Mouse (Mus musculus) liver, postnatal 0 days (tissue): ENCODE data around the gene Katna1. TPM values are rescaled to one million over a fixed set of nuclear protein-coding genes. Genes with fewer than 3 reads are reported as not detected.

ENCODE experiments used
- ATAC-seq: fragments of 200-750 bp; cut with Nextera tagmentation; 2 replicates; pipeline ENCODE4 v1.8.0; 2017; ENCODE audit warnings: mild to moderate bottlenecking, moderate library complexity
- DNase-seq: peaks from one replicate; pipeline ENCODE4 v3.0.0-alpha.2; 2016
- H3K27ac ChIP-seq: fragments of 300-500 bp; sonication (generic); 2 replicates; pipeline ENCODE4 v1.5.1; 2014; ENCODE audit warnings: antibody characterized with exemption, moderate library complexity, mild to moderate bottlenecking, low read depth
- H3K27me3 ChIP-seq: fragments of 300-500 bp; sonication (generic); 2 replicates; pipeline ENCODE4 v1.6.1; 2014; ENCODE audit warnings: low read length, control low read depth, mixed read lengths; ENCODE audit not compliant: insufficient read depth
- H3K36me3 ChIP-seq: fragments of 300-500 bp; sonication (generic); replicated peaks from 2 replicates; pipeline ENCODE4 v1.6.1; 2014; ENCODE audit warnings: mild to moderate bottlenecking, control low read depth, low read length, moderate library complexity, mixed read lengths; ENCODE audit not compliant: insufficient read depth
- H3K4me1 ChIP-seq: fragments of 300-500 bp; sonication (generic); 2 replicates; pipeline ENCODE4 v1.6.1; 2014; ENCODE audit warnings: antibody characterized with exemption, mild to moderate bottlenecking, control low read depth; ENCODE audit not compliant: insufficient read depth
- H3K4me2 ChIP-seq: fragments of 300-500 bp; sonication (generic); 2 replicates; pipeline ENCODE4 v1.6.1; 2014; ENCODE audit warnings: low read depth, mild to moderate bottlenecking, low read length, moderate library complexity, mixed read lengths
- H3K4me3 ChIP-seq: fragments of 300-500 bp; sonication (generic); 2 replicates; pipeline ENCODE4 v1.5.1; 2014; ENCODE audit warnings: low read depth, low read length
- H3K9ac ChIP-seq: fragments of 300-500 bp; sonication (generic); replicated peaks from 2 replicates; pipeline ENCODE4 v1.6.1; 2014; ENCODE audit warnings: mild to moderate bottlenecking, moderate library complexity
- H3K9me3 ChIP-seq: fragments of 300-500 bp; sonication (generic); 2 replicates; pipeline ENCODE4 v1.6.1; 2016; ENCODE audit warnings: mild to moderate bottlenecking, control low read depth, low read length, mixed read lengths
- CTCF ChIP-seq: sonication (generic); IDR thresholded peaks from 2 replicates; pipeline ENCODE4 v1.5.1; 2016; ENCODE audit warnings: antibody characterized with exemption, low read depth
- EP300 ChIP-seq: IDR thresholded peaks from 2 replicates; pipeline ENCODE4 v1.6.1; 2016; ENCODE audit warnings: antibody characterized with exemption, low read depth, mild to moderate bottlenecking
- WGBS: fragments of 180-500 bp; shearing (Covaris S2); extraction: QIAGEN DNeasy Blood & Tissue Kit; methylation state at CpG from one replicate; pipeline ENCODE4 v1.1.7; 2014; ENCODE audit not compliant: insufficient replicate concordance; 5-methylcytosine and 5-hydroxymethylcytosine counted together
- polyA plus RNA-seq: library from polyadenylated mRNA; unstranded; fragments of >200 nt; fragmentation: Nextera tagmentation; extraction: Ambion mirVana; gene quantifications from 2 replicates; pipeline ENCODE4 v1.2.1, GENCODE M21; 2015

Katna1 gene
- 20.1 and 21.2 TPM in 2 replicates for polyA plus RNA-seq

DNA sequence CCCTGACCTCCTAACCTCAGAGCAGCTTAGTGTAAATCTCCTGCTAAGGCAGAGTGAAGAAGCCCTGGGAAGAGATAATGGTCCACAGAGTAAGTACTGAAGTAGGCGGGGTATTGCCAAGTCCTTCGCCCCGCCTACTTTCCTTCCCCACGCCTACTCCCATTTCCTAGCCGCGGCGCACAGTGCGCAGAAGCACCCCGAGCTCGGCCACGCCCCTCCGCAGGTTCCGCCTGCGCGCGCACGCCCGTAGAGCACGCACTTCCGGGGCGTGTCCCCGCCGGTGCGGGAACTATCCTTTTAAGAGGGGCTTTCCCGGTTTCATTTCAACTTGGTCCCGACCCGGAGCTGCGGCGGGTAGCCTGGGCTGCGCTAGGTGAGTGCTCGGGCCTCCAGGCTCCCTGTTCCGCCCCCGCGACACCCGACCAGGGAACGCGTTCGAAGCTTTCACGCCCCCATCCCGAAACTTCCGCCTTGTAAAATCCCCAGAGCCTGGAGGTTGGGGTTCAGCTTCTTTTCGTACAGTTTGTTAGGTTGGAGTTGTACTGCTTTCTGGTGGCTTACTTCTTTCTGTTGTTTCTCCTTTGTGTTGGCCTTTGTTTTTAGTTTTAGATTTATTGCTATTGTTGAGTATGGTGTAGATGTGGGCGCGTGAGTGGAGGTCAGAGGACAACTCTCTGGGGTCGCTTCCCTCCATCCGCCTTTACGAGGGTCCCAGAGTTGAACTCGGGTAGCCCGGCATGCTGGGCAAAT lies at the start of gene Katna1:
Gene Katna1, plus strand, starts transcription at position 250 of the 750 bp plus-strand sequence.
- under 1% methylated on average over 49 of the region's 49 CpGs for WGBS

DNA sequence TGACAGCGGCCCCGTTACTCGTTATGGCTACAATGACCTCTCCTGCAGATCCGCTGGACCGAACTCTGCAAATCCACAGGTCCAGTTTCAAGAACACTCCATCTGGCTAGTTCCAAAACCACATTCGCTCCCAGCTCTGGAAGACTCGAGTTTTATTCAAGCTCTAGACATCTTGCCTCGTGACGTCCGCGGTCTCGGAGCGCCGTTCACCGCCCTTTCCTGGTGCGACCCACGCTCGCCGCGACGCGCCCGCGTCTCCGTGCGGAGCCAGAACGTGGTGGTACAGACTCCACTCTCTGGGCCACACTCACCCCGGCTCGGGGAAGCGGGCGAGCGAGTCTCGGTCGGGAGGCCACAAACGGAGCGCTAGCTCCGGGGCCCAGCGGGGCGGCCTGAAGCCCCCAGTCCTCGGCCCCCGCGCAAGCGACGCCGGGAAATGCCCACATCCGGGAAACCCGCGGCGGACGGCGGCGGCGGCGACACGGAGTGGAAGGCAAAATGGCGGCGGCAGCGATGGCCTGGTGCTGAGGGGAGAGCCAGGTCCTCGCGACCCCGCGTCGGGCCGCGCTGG lies 45.0 kb upstream of the Katna1 start, which contains the start of the genes Pcmt1 and Lats1:
Gene Pcmt1, minus strand, starts transcription at position 406 of the 571 bp plus-strand sequence.
Gene Lats1, plus strand, starts transcription at position 484 of the 571 bp plus-strand sequence.
- under 1% methylated on average over 50 of the region's 65 CpGs for WGBS
- peak within 1 kb of the TSS; percentile 98 for H3K4me3 ChIP-seq
- peaks cover 30% of the 10 kb centered on the region for H3K4me1 ChIP-seq
- H3K36me3 ChIP-seq = peaks cover 20% of the 10 kb centered on the region
- no peaks in the 10 kb centered on the region for H3K27me3 ChIP-seq
- H3K9me3 ChIP-seq = no peaks in the 10 kb centered on the region
- DNase-seq = peak; percentile 91
- TF ChIP-seq CTCF (no peak), EP300 (no peak)
- peak; percentile 85 for ATAC-seq
- H3K9ac ChIP-seq = peak within 1 kb of the TSS; percentile 92
- H3K4me2 ChIP-seq = peak within 1 kb of the TSS; percentile 94
- peak within 1 kb of the TSS; percentile 98 for H3K27ac ChIP-seq

More for the DNA sequence above, at the start of gene Katna1:
- peak; percentile 99 for ATAC-seq
- Histone ChIP-seq H3K4me2 (peak within 1 kb of the TSS; percentile 94), H3K27ac (peak within 1 kb of the TSS; percentile 81), H3K36me3 (no peaks in the 10 kb centered on the region), H3K9ac (peak within 1 kb of the TSS; percentile 68), H3K4me1 (peaks cover 5% of the 10 kb centered on the region), H3K9me3 (no peaks in the 10 kb centered on the region), H3K27me3 (no peaks in the 10 kb centered on the region), H3K4me3 (peak within 1 kb of the TSS; percentile 88)
- DNase-seq = peak; percentile 99
- no peak for TF ChIP-seq CTCF
- 0 out of 2 replicates have a peak, but pooled peaks have one; percentile 26 for TF ChIP-seq EP300

DNA sequence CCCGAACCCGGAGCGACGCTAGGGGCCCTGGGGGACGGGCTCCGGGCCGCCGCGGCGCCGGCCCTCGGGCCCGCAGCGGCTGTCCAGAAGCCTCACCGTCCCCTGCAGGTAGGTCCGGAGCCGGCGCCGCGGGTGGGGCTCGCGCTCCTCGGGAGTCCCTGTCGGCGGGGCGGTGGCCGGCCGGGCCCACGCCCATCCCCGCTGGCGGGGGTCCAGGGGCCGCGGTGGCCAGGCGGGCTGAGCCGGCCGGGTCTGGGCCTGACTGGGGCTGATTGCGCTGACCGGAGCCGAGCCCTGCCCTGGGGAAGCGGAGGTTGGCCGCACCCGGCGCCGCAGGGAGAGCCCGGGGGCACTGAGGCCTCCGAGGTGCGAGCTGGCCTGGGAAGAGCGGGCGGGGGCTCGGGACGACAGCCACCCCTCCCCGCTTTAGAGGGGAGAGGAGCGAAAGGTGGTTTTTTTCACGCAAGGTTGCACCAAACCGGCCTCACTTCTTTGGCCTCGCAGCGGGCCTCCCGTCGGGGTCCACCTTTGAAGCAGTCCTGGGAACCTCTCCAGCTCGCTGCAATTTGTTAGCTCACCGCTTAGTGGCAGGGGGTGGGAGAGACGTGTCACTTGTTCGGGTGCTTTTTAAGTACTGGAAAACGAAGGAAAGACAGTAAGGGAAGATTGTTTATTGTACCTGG lies 44.3 kb upstream of the Katna1 start:
- H3K4me2 ChIP-seq = peak overlapping the region; percentile 94
- WGBS = under 1% methylated on average over 56 of the region's 64 CpGs
- H3K27me3 ChIP-seq = no peaks in the 10 kb centered on the region
- peaks cover 14% of the 10 kb centered on the region for H3K36me3 ChIP-seq
- DNase-seq (peak; percentile 76), ATAC-seq (peak; percentile 87)
- peak overlapping the region; percentile 98 for H3K27ac ChIP-seq
- TF ChIP-seq EP300 = no peak
- TF ChIP-seq CTCF = peak; percentile 51
- H3K4me1 ChIP-seq = peaks cover 36% of the 10 kb centered on the region
- H3K4me3 ChIP-seq = peak overlapping the region; percentile 98
- no peaks in the 10 kb centered on the region for H3K9me3 ChIP-seq
- peak overlapping the region; percentile 92 for H3K9ac ChIP-seq

DNA sequence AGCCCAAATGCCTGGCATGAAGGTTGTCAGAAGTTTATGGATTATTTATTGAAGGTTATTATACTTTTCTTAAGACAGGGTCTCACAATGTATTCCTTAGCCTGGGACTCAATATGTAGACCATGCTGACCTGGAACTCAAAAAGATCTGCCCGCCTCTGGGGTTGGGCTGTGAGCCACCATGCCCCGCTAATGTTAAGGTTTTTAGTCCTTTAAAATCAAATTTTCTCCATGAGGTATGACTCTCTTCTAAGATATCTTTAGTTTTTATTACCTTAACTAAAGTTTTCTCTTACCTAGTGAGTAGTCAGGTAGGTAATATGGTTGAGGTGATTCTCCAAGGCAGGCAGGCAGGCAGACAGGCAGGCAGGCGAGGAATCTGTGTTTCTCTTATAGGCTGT lies 43.6 kb upstream of the Katna1 start:
- Histone ChIP-seq H3K9me3 (no peaks in the 10 kb centered on the region), H3K4me2 (peak overlapping the region; percentile 94), H3K36me3 (peaks cover 10% of the 10 kb centered on the region), H3K4me3 (peak overlapping the region; percentile 98), H3K27ac (peak overlapping the region; percentile 98), H3K9ac (peak overlapping the region; percentile 92), H3K4me1 (peaks cover 41% of the 10 kb centered on the region), H3K27me3 (no peaks in the 10 kb centered on the region)
- WGBS = 43% methylated on average over 3 of the region's 3 CpGs
- DNase-seq = no peak
- TF ChIP-seq EP300 (no peak), CTCF (no peak)
- ATAC-seq = no peak

DNA sequence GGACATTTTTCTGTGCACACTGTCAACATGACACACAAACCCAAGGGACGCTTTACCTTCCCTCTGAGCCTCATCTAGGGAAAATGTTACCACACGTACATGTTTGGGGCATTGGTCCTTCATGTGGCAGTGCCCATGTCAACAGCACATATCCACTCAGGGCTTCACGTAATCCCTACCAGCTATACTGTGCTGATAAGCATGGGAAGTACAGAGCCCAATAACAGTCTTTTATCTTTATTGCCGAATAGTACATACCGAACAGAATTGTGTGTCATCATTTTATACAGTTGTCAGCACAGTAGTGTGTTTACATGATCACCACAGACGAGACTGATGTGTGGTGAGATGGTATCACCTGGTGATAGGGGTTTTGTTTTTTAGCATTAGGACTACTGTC lies 38.9 kb upstream of the Katna1 start:
- H3K36me3 ChIP-seq = peaks cover 8% of the 10 kb centered on the region
- TF ChIP-seq EP300 (no peak), CTCF (no peak)
- no peaks in the 10 kb centered on the region for H3K9me3 ChIP-seq
- no peak overlapping the region for H3K9ac ChIP-seq
- no peak overlapping the region for H3K4me2 ChIP-seq
- H3K27me3 ChIP-seq = no peaks in the 10 kb centered on the region
- ATAC-seq (no peak), DNase-seq (no peak)
- 60% methylated on average over 6 of the region's 6 CpGs for WGBS
- peaks cover 29% of the 10 kb centered on the region for H3K4me1 ChIP-seq
- no peak overlapping the region for H3K4me3 ChIP-seq
- H3K27ac ChIP-seq = no peak overlapping the region

DNA sequence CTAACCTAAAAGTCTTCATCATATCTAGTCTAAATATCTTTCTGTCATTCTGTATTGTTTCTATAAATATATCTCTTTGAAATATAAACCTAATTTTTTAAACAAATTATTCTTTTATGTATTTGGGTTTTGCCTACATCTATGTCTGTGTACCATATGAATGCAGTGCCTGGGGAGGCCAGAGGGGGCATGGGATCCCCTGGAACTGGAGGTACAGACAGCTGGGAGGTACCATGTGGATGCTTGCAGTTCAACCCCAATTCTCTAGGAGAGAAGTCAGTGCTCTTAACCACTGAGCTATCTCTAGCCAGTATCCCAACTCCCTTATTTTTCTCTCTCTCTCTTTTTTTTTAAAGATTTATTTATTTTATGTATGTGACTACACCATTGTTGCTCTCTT lies 30.5 kb upstream of the Katna1 start:
- Histone ChIP-seq H3K36me3 (peaks cover 69% of the 10 kb centered on the region), H3K27me3 (no peaks in the 10 kb centered on the region), H3K4me3 (no peak overlapping the region), H3K9me3 (no peaks in the 10 kb centered on the region), H3K4me1 (no peaks in the 10 kb centered on the region), H3K4me2 (no peak overlapping the region), H3K9ac (no peak overlapping the region), H3K27ac (no peak overlapping the region)
- no peak for DNase-seq
- ATAC-seq = 0 out of 2 replicates have a peak, but pooled peaks have one; percentile 59
- no peak for TF ChIP-seq EP300
- peak; percentile 38 for TF ChIP-seq CTCF
